Mouse (Mus musculus) testis, adult 2 months (tissue): ENCODE measurements around the gene Ankrd13a. TPM values are rescaled to one million over a fixed set of nuclear protein-coding genes. Genes with fewer than 3 reads are reported as not detected.
"Not testable (repeated sequence)": the region's sequence is repeated elsewhere in the genome, so short reads cannot be mapped to it uniquely, and the experiment has no call there.

Experiments
- H3K27ac ChIP-seq: fragments of 200-500 bp; 2 replicates; pipeline ENCODE4 v1.5.1; 2012; ENCODE audit warnings: low read depth, low read length; ENCODE audit not compliant: control insufficient read depth, insufficient read depth
- H3K27me3 ChIP-seq: fragments of 200-500 bp; 2 replicates; pipeline ENCODE4 v1.6.1; 2012; ENCODE audit warnings: mild to moderate bottlenecking, low read length, moderate library complexity; ENCODE audit not compliant: control insufficient read depth, insufficient read depth
- H3K36me3 ChIP-seq: fragments of 200-500 bp; 2 replicates; pipeline ENCODE4 v1.6.1; 2012; ENCODE audit warnings: mild to moderate bottlenecking, low read length; ENCODE audit not compliant: control insufficient read depth, insufficient read depth
- H3K4me1 ChIP-seq: fragments of 200-500 bp; 2 replicates; pipeline ENCODE4 v1.6.1; 2012; ENCODE audit warnings: low read length; ENCODE audit not compliant: control insufficient read depth, insufficient read depth
- H3K4me3 ChIP-seq: fragments of 200-500 bp; 2 replicates; pipeline ENCODE4 v1.5.1; 2012; ENCODE audit warnings: low read depth, mild to moderate bottlenecking, low read length, moderate library complexity, mixed read lengths; ENCODE audit not compliant: control insufficient read depth
- CTCF ChIP-seq: fragments of 200-500 bp; IDR thresholded peaks from 2 replicates; pipeline ENCODE4 v1.5.1; 2012; ENCODE audit warnings: low read depth, mild to moderate bottlenecking, inconsistent platforms, low read length, moderate library complexity; ENCODE audit not compliant: control insufficient read depth, insufficient read depth, insufficient replicate concordance
- POLR2A ChIP-seq: fragments of 200-500 bp; IDR thresholded peaks from 2 replicates; pipeline ENCODE4 v1.6.1; 2012; ENCODE audit warnings: low read depth, mild to moderate bottlenecking, inconsistent platforms, low read length, moderate library complexity; ENCODE audit not compliant: control insufficient read depth
- polyA plus RNA-seq: library from polyadenylated mRNA; depleted of rRNA; stranded (reverse); fragments of >200 nt; gene quantifications from 2 replicates; pipeline ENCODE4 v1.2.3, GENCODE M21; 2012; rRNA removed

Ankrd13a gene
- polyA plus RNA-seq, 1 experiment, result 167 TPM

DNA sequence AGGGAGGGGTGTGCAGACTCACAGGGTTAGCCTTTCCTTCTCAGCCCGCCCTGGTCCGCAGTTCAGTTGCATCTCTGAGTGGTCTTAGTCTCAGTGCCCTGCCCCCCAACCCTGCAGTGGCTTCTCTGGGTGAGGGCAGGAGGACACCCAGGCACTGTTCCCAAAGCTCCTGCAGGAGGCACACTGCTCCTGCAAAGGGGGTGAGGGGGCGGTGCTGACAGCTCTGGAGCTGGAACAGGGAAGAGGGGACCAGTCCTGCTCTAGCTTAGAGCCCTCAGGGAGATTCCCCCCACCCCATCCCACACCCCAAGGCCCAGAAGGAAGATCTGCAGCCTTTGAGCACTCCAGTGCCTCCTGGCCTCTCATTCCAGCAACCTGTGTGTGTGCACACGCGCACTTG is 68.2 kb downstream of the Ankrd13a start:
- no peaks in the 10 kb centered on the region; the same call in 1 of the 2 replicates for H3K36me3 ChIP-seq
- H3K4me3 ChIP-seq, result no peak overlapping the region
- TF ChIP-seq POLR2A, result no peak
- TF ChIP-seq CTCF, result no peak
- H3K27me3 ChIP-seq, result no peaks in the 10 kb centered on the region
- no peaks in the 10 kb centered on the region for H3K4me1 ChIP-seq
- H3K27ac ChIP-seq, result no peak overlapping the region

DNA sequence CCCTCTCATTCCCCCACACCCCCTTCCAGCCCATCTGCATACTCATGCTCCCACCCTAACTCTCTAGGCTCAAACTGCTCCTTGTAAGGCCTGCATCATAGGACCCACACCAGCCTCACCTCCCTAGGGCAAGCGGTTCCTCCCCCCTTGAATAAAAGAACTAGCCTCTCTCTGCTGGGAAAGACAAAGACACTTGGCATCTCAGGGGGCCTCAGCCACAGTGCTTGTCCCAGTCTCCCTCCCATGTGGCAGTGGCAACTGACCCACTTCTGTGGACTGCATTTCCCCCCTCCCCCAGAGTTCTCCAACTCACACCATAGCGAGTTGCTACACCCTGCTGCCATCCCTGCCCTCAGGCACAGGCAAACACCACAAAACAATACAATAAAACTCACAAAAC is 69.9 kb downstream of the Ankrd13a start:
- H3K36me3 ChIP-seq, H3K4me3 ChIP-seq, H3K4me1 ChIP-seq, H3K27me3 ChIP-seq, H3K27ac ChIP-seq: not testable (repeated sequence)

DNA sequence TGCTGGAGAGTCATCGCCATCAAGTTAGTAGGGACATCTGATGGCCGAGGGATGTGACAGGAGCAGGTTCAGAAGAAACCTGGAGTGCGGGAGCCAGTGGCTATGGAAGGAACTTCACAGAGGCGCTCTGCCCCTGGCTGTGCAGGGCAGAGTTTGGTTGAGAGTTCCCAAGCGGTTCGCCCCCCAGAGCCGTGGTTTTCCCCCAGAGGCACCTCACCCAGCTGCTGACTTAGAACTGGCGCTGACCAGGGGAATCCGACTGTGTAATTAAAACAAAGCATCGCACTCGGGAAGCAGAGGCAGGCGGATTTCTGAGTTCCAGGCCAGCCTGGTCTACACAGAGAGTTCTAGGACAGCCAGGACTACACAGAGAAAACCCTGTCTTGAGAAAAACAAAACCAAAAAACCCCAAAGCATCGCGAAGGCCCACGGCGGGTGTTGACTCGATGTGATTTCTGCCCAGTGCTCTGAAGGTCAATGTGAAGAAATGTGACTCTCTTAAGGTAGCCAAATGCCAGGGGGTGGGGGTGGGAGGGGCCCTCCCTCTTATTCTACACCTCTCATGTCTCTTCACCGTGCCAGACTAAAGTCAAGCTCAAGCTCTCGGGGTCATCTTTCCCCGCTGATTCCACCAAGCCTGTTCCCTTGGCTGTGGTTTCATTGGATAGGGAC is 77.2 kb downstream of the Ankrd13a start:
- no peaks in the 10 kb centered on the region for H3K36me3 ChIP-seq
- TF ChIP-seq POLR2A (no peak), CTCF (no peak)
- no peaks in the 10 kb centered on the region for H3K27me3 ChIP-seq
- no peak overlapping the region for H3K4me3 ChIP-seq
- H3K4me1 ChIP-seq, result peaks cover 13% of the 10 kb centered on the region
- peak overlapping the region; percentile 43 for H3K27ac ChIP-seq

DNA sequence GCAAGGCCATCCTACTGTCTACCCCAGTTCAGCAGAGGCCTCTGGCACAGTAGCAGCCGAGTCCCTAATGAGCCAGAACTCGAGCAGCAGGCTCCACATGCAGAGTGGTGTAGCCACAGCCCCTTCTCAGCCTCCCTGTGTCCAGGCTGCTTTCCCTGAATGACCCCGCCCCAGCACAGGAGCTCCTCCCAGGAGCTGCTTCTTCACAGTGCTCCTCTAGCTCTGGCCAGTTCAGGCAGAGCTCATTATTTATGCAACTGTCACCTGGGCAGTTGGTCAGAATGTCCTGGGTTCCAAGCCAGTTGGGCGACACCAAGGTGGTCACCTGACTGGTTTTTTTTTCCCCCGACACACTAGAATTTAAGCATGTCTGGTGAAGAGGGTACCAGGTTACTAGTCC is 78.9 kb downstream of the Ankrd13a start, which contains the start of gene 4930519G04Rik:
TSS of gene 4930519G04Rik (plus strand) at position 301 of the 400 bp plus-strand sequence.
- H3K27me3 ChIP-seq, H3K36me3 ChIP-seq: not testable (repeated sequence)
- Histone ChIP-seq H3K4me1 (peaks cover 11% of the 10 kb centered on the region), H3K4me3 (peak within 1 kb of the TSS; percentile 28), H3K27ac (peak within 1 kb of the TSS; percentile 93)
- TF ChIP-seq POLR2A, result peak; percentile 31; the same call in 1 of the 2 replicates

Other genes starting within 250 kb of the Ankrd13a start
- 22.5 and 23.4 TPM in 2 replicates for gene Fam222a, start 206.7 kb upstream of the Ankrd13a start, polyA plus RNA-seq
- gene Trpv4, start 116.3 kb upstream of the Ankrd13a start, polyA plus RNA-seq, result 0.93 and 1.9 TPM in 2 replicates
- 10.5 TPM in 2 replicates for gene Gltp, start 83.7 kb upstream of the Ankrd13a start, polyA plus RNA-seq
- gene Tchp, start 66.9 kb upstream of the Ankrd13a start, polyA plus RNA-seq, result 71.8 and 74.7 TPM in 2 replicates
- gene Git2, start 840 bp downstream of the Ankrd13a start, polyA plus RNA-seq, result 15.1 and 16.1 TPM in 2 replicates
- gene 1500011B03Rik, start 48.8 kb downstream of the Ankrd13a start, polyA plus RNA-seq, result 51.7 and 67.4 TPM in 2 replicates
- gene 4930519G04Rik, start 79.0 kb downstream of the Ankrd13a start, polyA plus RNA-seq, result 54.0 and 68.8 TPM in 2 replicates
- gene Gm9936, start 84.0 kb downstream of the Ankrd13a start, polyA plus RNA-seq, result not detected in 2 replicates
- 3.9 and 4.4 TPM in 2 replicates for gene Oasl2, start 122.3 kb downstream of the Ankrd13a start, polyA plus RNA-seq
- 3.0 and 4.2 TPM in 2 replicates for gene Oasl1, start 148.6 kb downstream of the Ankrd13a start, polyA plus RNA-seq
- gene 2210016L21Rik, start 167.5 kb downstream of the Ankrd13a start, polyA plus RNA-seq, result 3.9 and 4.5 TPM in 2 replicates
- 0.17 and 0.18 TPM in 2 replicates for gene Hnf1a, start 196.4 kb downstream of the Ankrd13a start, polyA plus RNA-seq
- gene Sppl3, start 236.5 kb downstream of the Ankrd13a start, polyA plus RNA-seq, result 88.6 and 93.9 TPM in 2 replicates